Mouse (Mus musculus): ENCODE measurements around the gene Eif4e1b.

- TF ChIP-seq CTCF (IDR thresholded peaks at IDR 0.05; ENCODE audit: low read depth): no peak
- no peak for TF ChIP-seq EP300 (IDR thresholded peaks at IDR 0.05; ENCODE audit: low read depth)
These were observed 33.9 kb upstream of the Eif4e1b start, which contains the start of gene Gprin1 for GRCm38 (mm10) chr13:54749864-54750411.

Measured in liver, postnatal 0 days (tissue).